Mouse (Mus musculus) left cerebral cortex, postnatal 4 days (tissue): ENCODE results near the gene Mrps18a. TPM values are rescaled to one million over a fixed set of nuclear protein-coding genes. Genes with fewer than 3 reads are reported as not detected.

Source experiments
- DNase-seq: peaks from one replicate; pipeline ENCODE4 v3.0.0-alpha.2; 2022
- intact Hi-C: fragments of 180-260 bp; cut with DNase I; formaldehyde crosslinking; loops from one replicate; pipeline ENCODE4 v1.15.1; 2025
- total RNA-seq, 2 experiments: library from RNA; stranded (reverse); gene quantifications; 2 replicates each; pipeline ENCODE4 v1.2.3; 2021

The Mrps18a gene
- total RNA-seq, 2 experiments from 2014 or later = 75.8 to 78.3 TPM

DNA sequence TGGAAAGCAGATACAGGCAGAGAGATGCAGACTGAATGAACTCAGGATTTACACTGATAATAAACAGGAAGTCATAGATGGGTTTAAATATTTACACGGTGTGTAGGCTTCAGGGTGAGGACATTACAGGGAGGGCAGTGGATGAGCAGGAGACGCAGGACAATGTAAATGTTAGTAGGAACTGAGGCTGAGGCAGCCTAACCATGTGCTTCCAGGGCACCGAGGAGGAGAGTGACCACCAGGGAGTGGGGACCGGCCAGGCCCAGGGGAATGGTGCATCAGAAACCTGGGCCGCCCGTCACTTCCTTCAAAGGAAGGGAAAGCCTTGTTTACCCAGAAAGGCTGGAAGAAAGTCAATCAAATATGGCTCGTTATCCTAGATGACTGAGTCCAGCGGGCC lies 12.3 kb upstream of the Mrps18a start:
- DNase-seq = no peak

GRCm38 (mm10) chr17:46101906-46102305 lies 8.9 kb upstream of the Mrps18a start:
- no peak for DNase-seq
- intact Hi-C loops = no loop called here

More for the DNA sequence above, 12.3 kb upstream of the Mrps18a start:
- intact Hi-C loops = no loop called here

DNA sequence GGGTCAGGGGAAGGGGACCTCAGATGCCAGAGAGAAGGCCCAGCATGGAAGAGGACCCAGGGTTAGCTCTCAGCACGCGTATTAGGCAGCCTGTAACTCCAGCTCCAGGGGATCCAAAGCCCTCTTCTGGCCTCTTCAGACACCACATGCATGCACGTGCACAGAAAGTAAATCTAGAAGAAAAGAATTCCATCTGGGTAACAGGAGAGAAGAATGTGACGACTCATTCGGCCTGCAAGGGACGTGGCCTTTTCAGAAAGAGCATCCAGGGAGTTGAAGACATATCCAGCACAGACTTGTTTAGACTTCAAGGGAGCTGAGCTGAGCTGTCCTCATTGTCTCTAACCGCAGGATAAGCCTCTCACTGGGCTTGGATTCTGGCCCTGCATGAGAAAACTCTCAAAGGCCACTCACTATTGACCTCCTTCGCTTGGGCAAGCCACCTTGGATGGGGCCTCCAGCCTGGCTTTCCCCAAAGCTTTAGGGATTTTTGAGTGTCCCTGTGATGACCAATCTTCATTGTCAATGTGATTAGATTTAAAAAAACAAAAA lies 8.1 kb upstream of the Mrps18a start:
- DNase-seq = no peak
- intact Hi-C loops = no loop called here

DNA sequence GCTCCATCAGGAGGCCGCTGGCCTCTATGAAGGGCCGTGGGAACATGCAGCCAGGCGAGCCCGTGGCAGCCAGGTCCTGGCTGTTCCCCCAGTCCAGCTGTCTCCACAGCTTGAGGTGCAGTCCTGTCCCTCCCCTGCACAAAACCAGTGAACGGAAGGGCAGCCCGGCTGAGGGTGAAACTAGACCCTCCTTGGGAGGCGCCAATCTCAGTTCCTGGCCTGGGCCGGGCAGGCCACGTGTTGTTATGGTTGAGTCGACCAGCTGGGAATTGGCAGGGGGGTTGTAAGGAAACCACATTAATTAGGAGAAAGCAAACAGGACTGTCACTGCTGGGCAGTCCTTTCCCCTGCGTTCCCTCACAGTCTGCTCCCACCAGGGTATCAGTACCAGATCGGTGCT lies 6.3 kb upstream of the Mrps18a start:
- peak; percentile 79 for DNase-seq
- intact Hi-C loops = no loop called here

DNA sequence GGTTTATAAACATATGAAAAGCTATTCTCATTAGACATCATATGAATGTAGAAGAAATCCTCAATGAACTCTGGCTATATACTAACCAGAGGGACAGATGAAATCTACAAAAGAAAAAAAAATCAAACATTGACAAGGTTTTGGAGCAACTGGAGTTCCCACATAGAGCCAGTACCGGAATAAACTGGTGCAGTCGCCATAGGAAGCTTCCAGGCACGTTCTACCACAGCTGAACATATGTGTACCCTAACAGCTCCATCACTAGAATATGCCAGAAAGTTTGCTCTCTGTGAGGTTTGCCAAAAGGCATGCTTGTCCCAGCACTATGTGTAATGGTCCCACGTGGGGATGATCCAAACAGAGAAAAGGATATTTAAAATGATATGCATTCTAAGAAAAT lies 2.5 kb upstream of the Mrps18a start:
- intact Hi-C loops = no loop called here

DNA sequence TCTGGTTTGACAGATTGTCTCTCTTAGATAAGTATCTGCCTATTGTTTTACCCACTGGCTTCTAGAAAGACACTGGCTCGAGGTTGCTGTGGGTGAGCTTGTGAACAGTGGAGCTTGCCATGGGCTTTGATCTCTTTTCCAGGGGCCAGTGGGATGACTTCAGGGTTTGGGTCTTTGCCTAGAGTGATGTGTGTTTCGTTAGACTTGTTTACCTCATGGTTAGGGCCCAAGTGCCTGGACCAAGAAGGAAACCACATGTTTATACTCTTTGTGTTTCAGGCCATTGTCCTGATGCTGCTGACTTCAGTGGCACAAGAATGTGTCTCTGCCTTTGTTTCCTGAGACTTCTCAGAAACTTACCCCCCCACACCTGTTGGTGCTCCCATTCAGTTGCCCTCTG lies 4.7 kb downstream of the Mrps18a start:
- intact Hi-C loops = no loop called here
- no peak for DNase-seq

More for the DNA sequence above, 2.5 kb upstream of the Mrps18a start:
- DNase-seq = no peak

- DNase-seq = no peak
- intact Hi-C loops = no loop called here
Observed at GRCm38 (mm10) chr17:46116138-46116537, 5.4 kb downstream of the Mrps18a start.

- DNase-seq = no peak
- intact Hi-C loops = no loop called here
Observed at GRCm38 (mm10) chr17:46116881-46117280, 6.1 kb downstream of the Mrps18a start.

DNA sequence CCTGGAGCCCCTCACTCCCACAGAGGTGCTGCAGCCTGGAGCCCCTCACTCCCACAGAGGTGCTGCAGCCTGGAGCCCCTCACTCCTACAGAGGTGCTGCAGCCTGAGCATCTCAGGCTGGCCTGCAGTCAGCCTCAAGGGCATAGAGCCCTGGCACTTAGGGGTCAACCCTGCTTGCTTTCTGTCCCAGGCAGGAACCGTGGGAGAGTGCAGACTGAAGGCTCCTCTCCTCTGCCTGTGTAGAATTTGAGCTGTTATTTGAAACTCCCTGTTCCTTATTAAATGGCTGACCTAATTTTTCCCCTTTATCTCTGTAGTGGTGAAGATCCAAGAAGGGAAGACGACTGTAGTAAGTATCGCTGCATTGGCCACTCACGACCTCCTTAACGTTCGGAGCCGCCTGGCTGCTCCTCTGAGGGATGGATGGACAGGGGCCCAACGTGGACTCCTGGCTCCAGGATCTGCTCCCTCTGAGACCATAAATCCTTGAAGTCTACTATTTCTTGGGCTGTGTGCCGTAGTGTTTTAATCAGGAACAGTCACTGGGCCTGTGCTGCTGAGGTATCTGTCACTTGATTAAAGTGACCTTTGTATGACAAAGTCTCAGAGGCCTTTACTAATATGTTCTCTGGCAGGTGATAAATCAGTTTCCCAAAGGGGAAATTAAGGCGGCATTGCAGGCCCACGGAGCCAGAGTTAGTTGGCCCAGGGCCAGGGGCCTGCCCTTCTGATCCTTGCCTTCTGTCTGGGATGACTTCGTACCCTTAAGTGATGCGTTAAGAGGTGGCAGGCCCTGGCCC lies 7.0 kb downstream of the Mrps18a start:
- intact Hi-C loops = no loop called here
- no peak for DNase-seq

DNA sequence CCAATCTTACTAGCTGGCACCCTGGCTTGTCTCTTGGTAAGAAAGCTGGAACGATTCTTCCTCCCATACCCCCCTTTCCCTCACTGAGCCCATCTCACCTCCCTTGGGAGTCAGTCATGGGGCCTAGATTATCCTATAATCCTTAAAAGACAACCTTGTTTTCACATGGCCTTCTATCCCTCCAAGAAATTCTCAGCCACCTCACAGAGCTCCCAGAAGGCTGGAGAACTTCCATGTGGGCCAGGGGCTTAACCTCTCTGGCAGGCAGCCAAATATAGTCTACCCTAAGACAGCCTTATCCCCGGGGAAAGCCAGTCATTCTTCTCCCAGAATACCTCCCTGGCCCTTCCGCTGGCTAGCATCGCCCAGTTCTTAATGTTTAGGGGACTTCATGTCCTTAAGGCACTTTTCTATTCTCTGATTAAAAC lies 7.7 kb downstream of the Mrps18a start:
- intact Hi-C loops = no loop called here

DNA sequence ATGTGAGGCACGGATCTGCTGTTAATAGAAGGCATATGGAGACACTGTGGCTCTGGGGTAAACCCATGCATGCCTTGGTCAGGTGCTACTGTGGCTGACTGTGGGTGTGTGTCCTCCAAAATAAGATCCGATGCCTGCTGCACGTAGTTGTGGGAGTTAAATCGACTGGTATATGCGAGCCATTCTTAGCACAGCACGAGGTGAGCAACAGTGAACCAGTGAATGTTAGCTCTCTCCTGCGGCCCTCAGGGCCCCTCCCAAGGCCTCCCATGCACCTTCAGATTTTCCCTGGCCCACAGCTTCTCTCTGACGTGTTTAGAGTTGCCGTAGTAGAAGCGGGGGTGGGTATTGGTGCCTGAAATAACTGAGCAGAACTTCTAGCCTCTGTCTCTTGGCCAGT lies 8.9 kb downstream of the Mrps18a start:
- no peak for DNase-seq
- intact Hi-C loops = no loop called here

More for the DNA sequence above, 7.7 kb downstream of the Mrps18a start:
- no peak for DNase-seq

DNA sequence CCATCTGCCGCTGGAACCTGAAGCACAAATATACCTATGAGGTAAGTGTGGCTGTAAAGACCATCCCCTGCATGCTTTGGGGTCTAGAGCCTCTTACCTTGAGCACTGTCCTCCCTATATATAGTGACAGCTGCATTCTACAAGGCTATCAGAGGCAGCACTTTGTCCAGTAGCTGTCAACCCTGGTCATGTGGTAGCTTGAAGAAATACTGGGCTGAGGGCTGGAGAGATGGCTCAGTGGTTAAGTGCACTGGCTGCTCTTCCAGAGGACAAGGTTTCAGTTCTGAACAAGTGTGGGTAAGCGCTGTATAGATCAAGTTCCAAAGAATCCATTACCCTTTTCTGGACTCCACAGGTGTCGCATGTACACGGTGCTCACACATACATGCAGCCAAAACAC lies 12.0 kb downstream of the Mrps18a start:
- intact Hi-C loops = no loop called here
- DNase-seq = no peak

DNA sequence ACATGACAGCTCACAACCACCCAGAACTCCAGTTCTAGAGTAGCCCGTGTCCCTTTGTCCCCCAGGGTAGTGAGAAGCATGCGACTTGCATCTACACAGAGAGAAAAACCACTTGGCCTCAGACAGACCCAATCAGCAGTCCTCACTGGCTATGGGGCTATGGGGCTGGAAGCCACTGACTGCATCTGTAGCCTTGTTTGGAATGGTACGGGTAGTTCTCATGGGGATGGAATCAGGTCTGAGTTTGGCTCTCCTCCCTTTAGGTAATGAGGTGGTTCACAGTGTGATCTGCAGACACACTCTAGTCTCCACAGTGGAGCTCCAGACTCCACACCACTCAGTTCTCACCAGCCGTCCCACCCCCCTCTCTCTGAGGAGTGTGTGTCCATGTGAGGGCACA lies 12.5 kb downstream of the Mrps18a start:
- no peak for DNase-seq

DNA sequence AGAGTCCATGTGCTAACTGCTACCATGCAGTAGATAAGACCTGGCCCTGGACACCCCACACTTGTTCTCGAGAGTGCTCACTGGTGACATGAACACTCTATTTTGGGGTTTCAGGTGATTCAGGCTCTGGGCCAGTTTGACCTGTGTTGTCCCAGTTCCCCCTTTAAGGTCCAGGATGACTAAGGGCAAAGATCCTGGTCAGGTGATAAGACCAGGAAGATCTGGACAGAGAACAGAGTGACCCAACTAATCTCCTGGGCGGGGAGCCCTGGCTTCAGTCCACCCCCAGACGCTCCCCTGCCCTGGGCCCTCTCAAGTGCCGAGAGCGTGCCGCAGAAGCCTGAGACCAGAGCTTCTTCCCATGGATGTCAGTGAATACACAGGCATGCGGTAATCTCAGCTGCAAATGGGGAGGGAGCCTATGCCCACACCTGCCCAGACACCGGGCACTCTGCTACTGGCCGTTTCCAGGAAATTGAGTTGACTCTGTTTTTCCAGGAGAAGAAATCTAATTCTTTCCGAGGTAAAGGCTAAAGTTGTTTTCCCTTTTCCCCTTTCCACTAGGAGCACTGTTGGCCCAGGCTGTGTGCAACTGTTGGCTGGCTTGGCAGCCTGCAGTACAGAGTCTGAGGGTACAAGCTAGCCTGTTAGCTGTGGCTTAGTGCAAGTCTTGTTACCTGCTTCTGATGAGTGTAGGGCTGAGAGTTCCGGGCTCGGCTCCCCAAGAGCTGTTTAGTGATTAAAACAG lies 13.3 kb downstream of the Mrps18a start:
- no peak for DNase-seq
- intact Hi-C loops = no loop called here

More for the DNA sequence above, 12.5 kb downstream of the Mrps18a start:
- intact Hi-C loops = no loop called here

DNA sequence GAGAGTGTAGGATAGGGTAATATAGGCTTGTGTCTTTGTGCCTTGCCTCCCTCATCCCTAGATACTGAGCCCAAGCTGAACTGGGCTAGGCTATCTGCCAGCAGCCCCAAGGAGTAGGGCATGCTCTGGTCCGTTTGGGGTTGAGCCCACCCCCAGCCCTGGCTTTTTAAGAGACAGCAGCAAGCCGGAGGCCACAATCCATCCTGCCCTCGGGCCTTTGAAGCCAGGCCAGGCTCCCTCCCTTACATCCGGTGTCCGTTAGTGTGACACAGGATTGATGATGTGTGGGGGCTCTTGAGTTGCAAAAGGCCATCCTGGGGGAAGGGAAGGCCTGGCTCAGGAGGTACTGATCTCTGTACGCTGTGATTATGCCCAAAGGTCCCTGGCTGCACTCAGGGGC lies 15.8 kb downstream of the Mrps18a start:
- intact Hi-C loops = no loop called here
- DNase-seq = no peak

DNA sequence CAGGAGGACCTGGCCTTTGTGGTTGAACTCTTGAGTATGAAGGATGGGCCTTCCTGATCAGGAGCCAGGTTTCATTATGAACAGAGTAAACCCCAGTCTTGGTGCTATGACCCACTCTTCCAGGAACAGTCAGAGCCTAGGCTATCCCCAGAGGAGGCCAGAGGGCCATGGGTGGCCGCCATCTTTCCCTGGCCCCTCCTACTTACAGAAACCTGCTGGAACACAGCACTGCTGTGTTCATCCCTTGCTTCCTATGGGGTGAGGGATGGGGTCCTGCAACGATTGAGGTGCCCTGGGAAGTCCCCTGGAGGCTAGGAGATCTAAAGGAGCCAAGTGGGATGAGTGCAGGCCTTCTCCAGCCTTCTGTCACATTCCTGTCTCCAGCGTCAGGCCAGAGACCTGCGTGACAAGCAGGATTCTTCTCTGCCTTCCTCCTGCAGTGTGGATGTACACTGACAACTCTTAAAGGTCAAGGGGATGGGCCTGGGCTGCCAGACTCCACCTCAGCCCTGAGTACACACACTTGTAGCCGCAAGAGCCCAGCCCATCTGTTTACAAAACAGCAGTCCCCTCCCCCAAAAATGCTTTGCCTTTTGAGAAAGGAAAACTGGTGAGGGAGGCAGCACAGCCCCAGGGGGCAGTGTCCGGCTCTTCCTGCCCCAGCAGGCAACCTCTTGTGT lies 17.2 kb downstream of the Mrps18a start:
- intact Hi-C loops = no loop called here
- no peak for DNase-seq

DNA sequence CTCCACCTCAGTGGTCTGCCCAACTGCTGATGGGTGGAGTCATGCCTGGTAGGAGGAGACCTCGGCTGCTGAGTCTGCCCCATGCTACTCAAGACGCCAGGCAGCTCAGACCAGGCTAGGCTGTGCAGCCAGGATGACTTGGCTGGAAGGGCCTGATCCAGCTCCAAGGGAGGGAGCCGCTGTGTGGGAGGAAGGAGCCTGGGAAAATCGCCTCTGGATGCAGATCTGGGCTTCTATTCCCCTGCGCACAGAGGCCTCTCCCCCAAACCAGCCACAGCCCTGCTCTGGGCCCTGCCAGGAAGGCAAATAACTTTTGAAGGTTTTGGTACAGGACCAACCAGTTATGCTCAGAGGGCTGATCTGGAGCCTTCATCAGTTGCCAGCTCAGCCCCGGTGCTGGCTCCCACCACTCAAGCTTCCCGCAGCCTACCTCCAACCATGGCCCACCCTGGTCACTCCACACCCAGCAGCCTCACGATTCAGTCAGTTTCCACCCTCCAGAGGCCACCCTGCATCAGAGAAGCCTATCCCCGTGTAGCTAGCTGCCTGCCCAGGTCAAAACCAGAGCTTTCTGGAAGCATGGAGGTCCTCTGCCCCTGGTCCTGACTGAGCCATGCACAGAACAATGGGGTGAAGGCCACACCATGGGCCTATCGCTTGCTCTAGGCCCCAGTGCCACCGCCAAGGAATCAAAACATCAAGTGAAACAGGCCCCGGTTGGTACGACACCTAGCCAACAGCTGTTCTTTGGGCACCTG lies 19.1 kb downstream of the Mrps18a start:
- intact Hi-C loops = loop anchor here (5.0 to 10.0 kb wide), 2 partner anchors 95 to 398 kb away; partner anchors contain the start of genes 1600014C23Rik and Vegfa
- DNase-seq = peak; percentile 14

DNA sequence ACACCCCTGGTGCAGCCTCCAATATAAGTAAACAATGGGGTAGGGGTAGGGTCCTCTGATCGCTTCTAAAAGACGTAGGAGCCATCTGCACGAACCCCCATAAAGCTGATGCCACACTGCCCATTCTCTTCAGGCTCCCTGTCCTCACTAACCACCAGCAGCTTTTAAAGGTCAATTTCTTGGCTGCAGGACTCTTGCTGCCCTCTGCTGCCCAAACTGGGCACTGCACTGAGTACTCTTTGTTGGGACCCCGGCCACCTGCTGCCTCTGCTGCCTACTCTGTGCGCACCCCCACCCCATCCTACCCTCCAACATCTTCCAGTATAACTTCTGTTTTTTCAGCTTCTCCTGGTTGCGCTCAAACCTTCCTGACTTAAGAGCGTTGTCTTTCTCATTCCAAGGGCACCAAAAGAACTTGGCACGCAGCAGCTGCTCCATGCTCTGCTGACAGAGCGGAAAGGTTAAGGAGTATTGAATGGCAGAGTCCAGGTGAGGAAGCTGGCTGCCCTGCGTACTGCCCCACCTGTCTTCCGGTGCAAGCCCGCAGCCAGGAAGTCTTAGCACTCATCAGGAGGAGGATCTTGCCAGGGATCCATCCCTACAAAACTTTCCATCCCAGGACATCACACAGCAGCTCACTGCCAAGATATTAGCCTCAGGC lies 21.4 kb downstream of the Mrps18a start:
- intact Hi-C loops = loop anchor here (5.0 to 10.0 kb wide), 2 partner anchors 97 to 400 kb away; partner anchors contain the start of genes 1600014C23Rik and Vegfa
- DNase-seq = peak; percentile 81

DNA sequence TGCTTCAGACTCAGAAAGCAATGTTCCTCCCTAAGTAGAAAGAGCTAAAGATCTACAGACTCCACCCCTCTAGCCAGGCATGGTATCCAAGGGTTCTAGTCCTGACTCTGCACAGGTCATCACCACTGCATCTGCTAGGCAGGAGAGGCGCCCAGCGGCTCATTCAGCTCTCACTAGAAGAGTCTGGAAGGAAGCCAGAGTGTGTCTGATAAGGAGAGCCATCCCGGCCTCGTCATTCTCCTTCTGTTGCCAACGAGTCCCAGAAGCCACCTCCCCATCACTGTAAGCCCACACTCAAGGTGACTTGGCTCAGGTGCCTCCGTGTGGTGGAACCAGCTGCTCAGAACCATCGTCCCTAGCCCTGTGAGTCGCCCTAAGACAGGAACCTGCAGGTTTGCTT lies 22.1 kb downstream of the Mrps18a start:
- intact Hi-C loops = loop anchor here (5.0 to 10.0 kb wide), 2 partner anchors 98 to 401 kb away; partner anchors contain the start of genes 1600014C23Rik and Vegfa
- DNase-seq = no peak
